Mouse (Mus musculus) layer of hippocampus, postnatal 36 days (tissue): ENCODE results near the gene Bcl2l2. TPM values are rescaled to one million over a fixed set of nuclear protein-coding genes. Genes with fewer than 3 reads are reported as not detected.

Experiments
- DNase-seq, 2 experiments: peaks; one replicate each; pipeline ENCODE4 v3.0.0; 2022
- total RNA-seq, 2 experiments: library from RNA; stranded (reverse); gene quantifications; 2 replicates each; pipeline ENCODE4 v1.2.3; 2021

Gene Bcl2l2
- total RNA-seq, 2 experiments from 2014 or later: 120 to 126 TPM

DNA sequence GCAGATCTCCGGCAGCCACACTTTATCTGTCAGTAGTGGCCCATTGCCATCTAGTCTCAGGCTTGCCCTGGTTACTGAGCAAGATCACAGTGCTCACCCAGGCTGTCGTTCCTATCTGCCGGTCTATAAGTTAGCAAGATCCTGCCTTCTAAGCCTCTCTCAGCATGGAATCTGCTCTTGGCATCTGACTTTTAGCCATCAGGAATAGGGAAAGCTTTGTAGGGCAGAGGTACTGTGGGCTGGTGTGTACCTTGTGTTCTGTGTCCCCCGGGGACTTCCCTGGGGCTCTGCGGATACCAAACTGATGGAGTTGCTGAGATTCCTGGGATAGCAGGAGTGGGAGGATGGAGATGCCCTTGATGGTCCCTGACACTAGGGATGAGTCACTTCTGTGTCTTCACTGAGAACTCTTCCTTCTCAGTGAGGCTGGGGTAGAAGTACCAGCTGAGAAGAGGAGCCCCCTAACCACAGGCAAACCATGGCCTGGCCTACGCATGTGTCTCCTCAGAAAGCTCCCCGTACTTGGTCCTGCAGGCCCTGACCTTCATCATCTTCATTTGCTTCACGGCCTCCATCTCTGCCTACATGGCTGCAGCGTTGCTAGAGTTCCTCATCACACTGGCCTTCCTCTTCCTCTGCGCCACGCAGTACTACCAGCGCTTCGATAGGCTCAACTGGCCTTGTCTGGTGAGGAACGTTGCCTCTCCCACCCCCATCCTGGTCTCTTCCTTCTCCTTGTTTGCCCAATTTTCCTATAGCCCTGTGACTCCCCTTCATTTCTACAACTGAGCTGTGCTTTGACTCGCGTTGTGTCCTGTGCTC is 54.4 kb downstream of the Bcl2l2 start:
- DNase-seq: no peak

Other genes with a start within 250 kb of the Bcl2l2 start
- not detected for gene Gm17606, start 242.4 kb upstream of the Bcl2l2 start, total RNA-seq
- 10 to 100 TPM; 23.6 to 24.5 TPM for gene Cdh24, start 242.0 kb upstream of the Bcl2l2 start, total RNA-seq
- 10 to 100 TPM; 24.0 to 26.3 TPM for gene 1700123O20Rik, start 197.2 kb upstream of the Bcl2l2 start, total RNA-seq
- 100 to 1,000 TPM; 210 to 242 TPM for gene Acin1, start 196.4 kb upstream of the Bcl2l2 start, total RNA-seq
- not detected for gene Gm29776, start 184.5 kb upstream of the Bcl2l2 start, total RNA-seq
- gene Cebpe, start 171.2 kb upstream of the Bcl2l2 start, total RNA-seq: not detected
- 10 to 100 TPM; 49.1 to 50.1 TPM for gene Slc7a8, start 101.4 kb upstream of the Bcl2l2 start, total RNA-seq
- not detected for gene Rnf212b, start 69.2 kb upstream of the Bcl2l2 start, total RNA-seq
- gene Homez, start 12.4 kb upstream of the Bcl2l2 start, total RNA-seq: 10 to 100 TPM; 21.2 to 25.8 TPM
- 10 to 100 TPM; 17.9 to 20.7 TPM for gene Ppp1r3e, start 5.8 kb upstream of the Bcl2l2 start, total RNA-seq
- gene Gm20521, start 64 bp downstream of the Bcl2l2 start, total RNA-seq: 10 to 100 TPM in 1 of 2 experiments, 1 to 10 TPM in 1; 7.5 to 14.5 TPM
- 100 to 1,000 TPM; 231 to 275 TPM for gene Pabpn1, start 9.1 kb downstream of the Bcl2l2 start, total RNA-seq
- 100 to 1,000 TPM; 661 to 670 TPM for gene Slc22a17, start 29.8 kb downstream of the Bcl2l2 start, total RNA-seq
- gene Efs, start 42.7 kb downstream of the Bcl2l2 start, total RNA-seq: 10 to 100 TPM; 10.3 to 11.7 TPM
- not detected for gene Il25, start 49.3 kb downstream of the Bcl2l2 start, total RNA-seq
- gene Cmtm5, start 52.9 kb downstream of the Bcl2l2 start, total RNA-seq: 10 to 100 TPM; 70.3 to 80.4 TPM
- 1 to 10 TPM; 1.1 to 2.3 TPM for gene Myh6, start 83.5 kb downstream of the Bcl2l2 start, total RNA-seq
- not detected for gene Gm17428, start 93.6 kb downstream of the Bcl2l2 start, total RNA-seq
- 1 to 10 TPM; 7.9 to 9.2 TPM for gene Myh7, start 111.2 kb downstream of the Bcl2l2 start, total RNA-seq
- 10 to 100 TPM; 30.7 to 33.8 TPM for gene Ngdn, start 132.1 kb downstream of the Bcl2l2 start, total RNA-seq
- 10 to 100 TPM; 52.0 to 64.3 TPM for gene Zfhx2, start 208.9 kb downstream of the Bcl2l2 start, total RNA-seq
- 10 to 100 TPM; 18.2 to 19.6 TPM for gene Thtpa, start 211.4 kb downstream of the Bcl2l2 start, total RNA-seq
- 10 to 100 TPM; 17.4 to 19.2 TPM for gene Ap1g2, start 223.2 kb downstream of the Bcl2l2 start, total RNA-seq
- 100 to 1,000 TPM; 447 to 471 TPM for gene Jph4, start 233.6 kb downstream of the Bcl2l2 start, total RNA-seq